Mouse (Mus musculus): ENCODE data around the gene Hexim2.

Hexim2 gene

GRCm38 (mm10) chr11:103171286-103171620 is 39.0 kb downstream of the Hexim2 start:
- in situ Hi-C loops (cut with MboI, MseI): loop anchor here in 1 of 2 experiments (5.0 to 10.0 kb wide), 2 partner anchors 94 to 156 kb away; partner anchors contain the start of gene Map3k14

GRCm38 (mm10) chr11:103171703-103172391 is 39.6 kb downstream of the Hexim2 start:
- in situ Hi-C loops (cut with MboI, MseI): loop anchor here in 1 of 2 experiments (5.0 to 10.0 kb wide), 2 partner anchors 93 to 155 kb away; partner anchors contain the start of gene Map3k14

GRCm38 (mm10) chr11:103172392-103173040 is 40.3 kb downstream of the Hexim2 start:
- in situ Hi-C loops (cut with MboI, MseI): loop anchor here in 1 of 2 experiments (5.0 to 10.0 kb wide), 2 partner anchors 92 to 155 kb away; partner anchors contain the start of gene Map3k14

- in situ Hi-C loops (cut with MboI, MseI): loop anchor here in 1 of 2 experiments (5.0 to 10.0 kb wide), 2 partner anchors 92 to 154 kb away; partner anchors contain the start of gene Map3k14
These were observed 41.0 kb downstream of the Hexim2 start for GRCm38 (mm10) chr11:103173041-103173770.

GRCm38 (mm10) chr11:103173771-103174344 is 41.6 kb downstream of the Hexim2 start:
- in situ Hi-C loops (cut with MboI, MseI): loop anchor here in 1 of 2 experiments (5.0 to 10.0 kb wide), 2 partner anchors 91 to 153 kb away; partner anchors contain the start of gene Map3k14

- in situ Hi-C loops (cut with MboI, MseI): loop anchor here in 1 of 2 experiments (5.0 to 10.0 kb wide), 2 partner anchors 90 to 153 kb away; partner anchors contain the start of gene Map3k14
These were observed 42.2 kb downstream of the Hexim2 start for GRCm38 (mm10) chr11:103174411-103174832.

GRCm38 (mm10) chr11:103174891-103175391 is 42.7 kb downstream of the Hexim2 start:
- in situ Hi-C loops (cut with MboI, MseI): loop anchor here (5.0 to 10.0 kb wide), 3 partner anchors 87 to 152 kb away; partner anchors contain the start of gene Map3k14 (in 1 of the 2)

- in situ Hi-C loops (cut with MboI, MseI): loop anchor here (5.0 to 10.0 kb wide), 2 partner anchors 86 to 89 kb away; partner anchors contain the start of gene Map3k14 (in 1 of the 2)
These were observed 43.6 kb downstream of the Hexim2 start for GRCm38 (mm10) chr11:103175688-103176442.

GRCm38 (mm10) chr11:103176510-103176909 is 44.3 kb downstream of the Hexim2 start:
- in situ Hi-C loops (cut with MboI, MseI): loop anchor here (5.0 to 10.0 kb wide), 2 partner anchors 86 to 88 kb away; partner anchors contain the start of gene Map3k14 (in 1 of the 2)

GRCm38 (mm10) chr11:103177216-103177615 is 45.0 kb downstream of the Hexim2 start:
- in situ Hi-C loops (cut with MboI, MseI): loop anchor here (5.0 to 10.0 kb wide), 2 partner anchors 85 to 88 kb away; partner anchors contain the start of gene Map3k14 (in 1 of the 2)

GRCm38 (mm10) chr11:103177815-103178485 is 45.7 kb downstream of the Hexim2 start:
- in situ Hi-C loops (cut with MboI, MseI): loop anchor here (5.0 to 10.0 kb wide), 2 partner anchors 84 to 87 kb away; partner anchors contain the start of gene Map3k14 (in 1 of the 2)

GRCm38 (mm10) chr11:103178748-103179147 is 46.5 kb downstream of the Hexim2 start:
- in situ Hi-C loops (cut with MboI, MseI): loop anchor here (5.0 to 10.0 kb wide), 2 partner anchors 84 to 86 kb away; partner anchors contain the start of gene Map3k14 (in 1 of the 2)

- in situ Hi-C loops (cut with MboI, MseI): loop anchor here in 1 of 2 experiments (5.0 kb wide), 1 partner anchor 52 kb away; no protein-coding TSS in a partner anchor
These were observed 48.2 kb downstream of the Hexim2 start for GRCm38 (mm10) chr11:103180426-103180825.

- in situ Hi-C loops (cut with MboI, MseI): loop anchor here in 1 of 2 experiments (5.0 kb wide), 1 partner anchor 51 kb away; no protein-coding TSS in a partner anchor
These were observed 49.1 kb downstream of the Hexim2 start for GRCm38 (mm10) chr11:103181349-103181748.

GRCm38 (mm10) chr11:103181911-103182310 is 49.7 kb downstream of the Hexim2 start:
- in situ Hi-C loops (cut with MboI, MseI): loop anchor here in 1 of 2 experiments (5.0 kb wide), 1 partner anchor 50 kb away; no protein-coding TSS in a partner anchor

- in situ Hi-C loops (cut with MboI, MseI): loop anchor here in 1 of 2 experiments (5.0 kb wide), 1 partner anchor 47 kb away; no protein-coding TSS in a partner anchor
These were observed 52.7 kb downstream of the Hexim2 start for GRCm38 (mm10) chr11:103184891-103185290.
